ENCODE assay signal across 19 mouse cellular contexts in genomic region chr11:92153124-92153523, GRCm38 (mm10).
"Had no signal": no experiment of that assay in that cellular context is flagged by ENCODE, and none has a peak within 500 bp of the region (broad histone marks: within the 10 kb centered on the region; RNA-seq: fewer than 3 reads in every experiment).

No protein-coding gene starts in this region.

- ATAC-seq: midbrain, embryonic 16.5 days had no signal

- H3K4me3 ChIP-seq: midbrain, embryonic 10.5 days; midbrain, embryonic 12.5 days; myocyte; neural tube, embryonic 13.5 days; neural tube, embryonic 15.5 days had no signal

- H3K4me2 ChIP-seq: lung, embryonic 14.5 days; midbrain, embryonic 12.5 days; neural tube, embryonic 13.5 days; neural tube, embryonic 15.5 days had no signal

- H3K4me1 ChIP-seq: midbrain, embryonic 10.5 days; midbrain, embryonic 12.5 days; neural tube, embryonic 13.5 days had no signal

- H3K27me3 ChIP-seq: midbrain, embryonic 12.5 days; neural tube, embryonic 13.5 days; neural tube, embryonic 15.5 days had no signal

- H3K27ac ChIP-seq: midbrain, embryonic 10.5 days; midbrain, embryonic 12.5 days; neural tube, embryonic 13.5 days; neural tube, embryonic 15.5 days had no signal

- DNase-seq: lung, adult 18-20 months; lung, embryonic 14.5 days; lung, postnatal 10 days; lung, postnatal 4 days; midbrain, embryonic 14.5 days; retina, postnatal 1 day; right cerebral cortex, adult 18-20 months; right cerebral cortex, postnatal 25 days; right cerebral cortex, postnatal 4 days; spleen, adult 18-20 months; thymus, adult 2 months; thymus, postnatal 25 days; thymus, postnatal 4 days had no signal

- H3K36me3 ChIP-seq: midbrain, embryonic 10.5 days; midbrain, embryonic 12.5 days; neural tube, embryonic 13.5 days; neural tube, embryonic 15.5 days had no signal

- H3K9ac ChIP-seq: lung, embryonic 14.5 days; midbrain, embryonic 12.5 days; neural tube, embryonic 13.5 days; neural tube, embryonic 15.5 days had no signal

- H3K9me3 ChIP-seq: midbrain, embryonic 10.5 days; midbrain, embryonic 12.5 days; neural tube, embryonic 13.5 days; neural tube, embryonic 15.5 days had no signal
